Mouse (Mus musculus) granulocyte monocyte progenitor cell, adult 5-6 weeks (primary cell): ENCODE data around the gene Ddx3y. TPM values are rescaled to one million over a fixed set of nuclear protein-coding genes. Genes with fewer than 3 reads are reported as not detected.
A peak's percentile ranks its signal among the peaks of the same experiment; 100 is the strongest.

ENCODE experiments used
- ATAC-seq: replicated peaks from 2 replicates; pipeline ENCODE4 v1.8.0; 2016; ENCODE audit warnings: mild to moderate bottlenecking, moderate TSS enrichment, inconsistent platforms; ENCODE audit not compliant: poor library complexity, severe bottlenecking
- total RNA-seq, 2 experiments: library from RNA; stranded (forward) in 1 of 2; stranded (reverse) in 1 of 2; fragments of 200-712, 200-1000 nt in 1 of 2; fragments of >200 nt in 1 of 2; fragmentation: Nextera tagmentation in 1 of 2; gene quantifications; 2 replicates each; pipeline ENCODE4 v1.2.3; 2014 to 2017

The Ddx3y gene
- total RNA-seq (2014; fragmentation: Nextera tagmentation), result 37.5 and 41.1 TPM in 2 replicates
- 60.2 and 69.1 TPM in 2 replicates for total RNA-seq (2017)

DNA sequence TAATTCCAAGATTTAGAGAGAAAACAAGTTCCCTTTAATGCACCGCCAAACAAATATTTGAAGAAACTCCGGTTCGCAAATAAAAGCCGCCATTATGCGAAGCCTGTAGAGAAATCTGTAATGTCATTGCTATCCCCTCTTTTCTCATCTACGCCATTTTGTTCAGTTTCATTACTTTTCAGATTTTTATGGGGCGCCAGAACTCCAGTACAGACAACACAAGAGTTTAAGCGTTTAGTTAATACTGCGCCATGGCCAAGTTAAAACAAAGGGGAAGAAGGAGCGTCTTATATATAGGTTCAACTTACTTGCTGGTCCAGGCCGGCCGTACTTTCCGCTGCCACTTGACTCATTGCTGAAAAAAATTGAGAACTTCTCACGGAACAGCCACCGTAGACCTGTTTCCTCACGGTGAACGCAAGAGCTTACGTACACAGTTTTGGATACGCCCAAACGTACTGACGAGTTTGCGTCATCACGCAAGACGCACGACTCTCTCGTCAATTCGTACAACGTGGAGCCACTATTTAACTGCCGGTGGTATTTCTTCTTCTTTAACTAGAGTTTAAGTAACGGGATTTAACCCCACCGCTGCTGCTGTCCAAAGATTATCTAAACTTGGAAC lies at the start of gene Ddx3y:
TSS of gene Ddx3y (minus strand) at position 459 of the 625 bp plus-strand sequence.
- peak; percentile 99 for ATAC-seq

DNA sequence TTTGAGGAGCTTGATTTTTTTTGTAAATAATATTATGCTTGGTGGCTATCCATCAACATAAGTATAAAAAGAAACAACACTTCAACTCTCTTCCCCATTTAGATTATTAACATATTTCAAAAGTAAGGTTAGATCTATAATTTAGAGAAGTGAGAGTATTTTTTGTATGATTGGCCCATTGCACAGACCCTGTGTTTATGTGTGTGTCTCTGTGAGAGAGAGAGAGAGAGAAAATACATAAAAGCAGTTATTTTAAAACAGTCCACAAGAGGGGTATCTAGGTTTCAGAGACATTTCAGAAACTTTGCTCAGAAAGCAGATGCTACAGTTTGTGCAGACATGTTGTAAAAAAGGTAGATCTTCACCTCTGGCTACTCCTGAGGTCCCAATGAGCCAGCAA lies 7.3 kb upstream of the Ddx3y start:
- peak; percentile 88 for ATAC-seq

DNA sequence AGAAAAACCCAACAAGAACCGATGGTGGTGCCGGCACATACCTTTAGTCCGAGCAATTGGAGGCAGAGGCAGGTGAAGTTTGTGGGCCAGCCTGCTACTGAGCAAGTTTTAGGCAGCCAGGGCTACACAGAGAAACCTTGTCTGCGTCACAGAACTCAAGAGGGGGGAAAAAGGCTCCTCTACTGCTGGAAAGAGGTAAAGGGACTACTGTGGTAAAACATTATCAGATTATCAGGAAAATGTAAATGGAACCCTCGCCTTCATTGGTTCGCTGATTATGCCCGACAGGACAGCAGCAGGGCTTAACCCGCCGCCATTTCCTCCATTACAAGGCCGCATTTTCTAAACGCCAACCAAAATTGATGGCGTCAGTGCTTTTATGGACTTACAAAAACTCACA lies 694 bp downstream of the Ddx3y start:
- ATAC-seq, result peak; percentile 62

DNA sequence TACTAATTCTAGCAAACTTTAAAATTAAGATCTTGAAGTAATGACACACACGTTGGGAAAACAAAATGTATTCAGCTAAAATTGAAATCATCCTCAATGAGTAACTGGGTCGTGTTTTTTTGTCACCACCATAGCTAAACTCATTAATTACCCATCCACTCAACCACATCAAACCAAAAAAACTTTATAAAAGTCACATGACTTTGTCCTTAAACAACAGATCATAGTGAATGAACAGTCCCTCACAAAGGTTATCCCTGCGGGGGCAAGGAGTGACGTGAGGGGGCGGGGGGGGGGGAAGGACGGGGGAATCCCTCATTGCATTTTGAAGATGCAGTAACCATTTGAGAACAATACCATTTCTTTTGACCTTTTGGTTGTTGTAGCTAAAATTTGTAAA lies 40.3 kb downstream of the Ddx3y start:
- ATAC-seq, result no peak

- ATAC-seq, result peak; percentile 98
These were observed 41.0 kb downstream of the Ddx3y start, which contains the start of gene Uty for GRCm38 (mm10) chrY:1245426-1245863. Gene Uty (minus strand): TSS chrY:1245759.

GRCm38 (mm10) chrY:1244940-1245339 lies 41.5 kb downstream of the Ddx3y start:
- peak; percentile 8; the same call in 1 of the 2 replicates for ATAC-seq

DNA sequence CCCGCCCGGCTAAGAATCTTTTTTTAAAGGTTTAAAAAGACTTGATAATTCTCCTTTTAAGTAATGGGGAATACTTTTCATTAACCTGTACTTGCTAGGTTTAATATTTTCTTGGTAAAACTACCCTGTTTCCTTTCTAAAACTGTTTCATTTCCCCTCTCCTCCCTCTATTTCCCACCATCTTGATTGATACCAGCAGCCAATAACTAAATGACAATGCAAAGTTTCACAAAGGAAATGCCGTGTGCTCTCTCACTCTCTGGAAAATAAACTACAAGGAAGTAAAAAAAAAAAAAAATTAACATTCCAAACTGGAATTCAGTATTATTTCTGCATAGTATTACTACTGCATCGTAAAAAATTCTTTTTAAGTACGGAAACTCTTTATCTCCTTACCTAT lies 42.0 kb downstream of the Ddx3y start:
- ATAC-seq, result peak; percentile 36; the same call in 1 of the 2 replicates

- ATAC-seq, result no peak
These were observed 66.4 kb downstream of the Ddx3y start for GRCm38 (mm10) chrY:1220001-1220400.

Other genes with a start within 250 kb of the Ddx3y start
- gene Uty, start 40.9 kb downstream of the Ddx3y start, total RNA-seq (2014; fragmentation: Nextera tagmentation), result 27.0 and 30.7 TPM in 2 replicates
- 29.1 and 33.6 TPM in 2 replicates for gene Uty, start 40.9 kb downstream of the Ddx3y start, total RNA-seq (2017)
- gene Usp9y, start 173.2 kb upstream of the Ddx3y start, total RNA-seq (2014; fragmentation: Nextera tagmentation), result not detected in 2 replicates
- not detected in 2 replicates for gene Usp9y, start 173.2 kb upstream of the Ddx3y start, total RNA-seq (2017)